Mouse (Mus musculus): Measurements from ENCODE around the gene Vps26b.

Gene Vps26b

GRCm38 (mm10) chr9:26993900-26994299 lies 36.0 kb downstream of the Vps26b start:
- DNase-seq (ENCODE audit: low spot score in 2 of 2): no peak

GRCm38 (mm10) chr9:26993118-26993517 lies 36.7 kb downstream of the Vps26b start:
- no peak for DNase-seq (ENCODE audit: low spot score in 2 of 2)

- no peak for DNase-seq (ENCODE audit: low spot score in 2 of 2)
Observed at GRCm38 (mm10) chr9:26990181-26990580, 39.7 kb downstream of the Vps26b start.

- DNase-seq (ENCODE audit: low spot score in 2 of 2): no peak
Observed at GRCm38 (mm10) chr9:26985668-26986277, 44.1 kb downstream of the Vps26b start.

- no peak for DNase-seq (ENCODE audit: low spot score in 2 of 2)
Observed at GRCm38 (mm10) chr9:26985090-26985613, 44.7 kb downstream of the Vps26b start.

- DNase-seq (ENCODE audit: low spot score in 2 of 2): no peak
Observed at GRCm38 (mm10) chr9:26978776-26979175, 51.1 kb downstream of the Vps26b start.

GRCm38 (mm10) chr9:26977754-26978153 lies 52.1 kb downstream of the Vps26b start:
- DNase-seq (ENCODE audit: low spot score in 2 of 2): no peak
